ENCODE assay signal across 11 mouse cellular contexts in genomic region chr19:57181852-57182528, GRCm38 (mm10).
DNase-seq lines count a peak whose midpoint lies in the region; ATAC-seq lines count a peak whose summit lies in the region.
"Had no signal": no experiment of that assay in that cellular context is flagged by ENCODE, and none has a peak within 500 bp of the region (broad histone marks: within the 10 kb centered on the region; RNA-seq: fewer than 3 reads in every experiment).

No protein-coding gene starts in this region.

- H3K4me2 ChIP-seq in embryonic facial prominence, embryonic 15.5 days (replicated peaks): no peak overlapping the region
- H3K4me2 ChIP-seq in lung, embryonic 16.5 days (ENCODE audit: low read depth, low read length): no peak overlapping the region

- no peak overlapping the region for H3K4me3 ChIP-seq in embryonic facial prominence, embryonic 15.5 days (replicated peaks)
- no peak overlapping the region for H3K4me3 ChIP-seq in embryonic facial prominence, embryonic 10.5 days
- H3K4me3 ChIP-seq in lung, embryonic 16.5 days (ENCODE audit: low read length): no peak overlapping the region

- 81% methylated on average over 10 of the region's 10 CpGs for WGBS in embryonic facial prominence, embryonic 15.5 days
- WGBS in embryonic facial prominence, embryonic 10.5 days: 89% methylated on average over 10 of the region's 10 CpGs
- WGBS in lung, embryonic 16.5 days: 67% methylated on average over 10 of the region's 10 CpGs

- no peaks in the 10 kb centered on the region for H3K36me3 ChIP-seq in embryonic facial prominence, embryonic 15.5 days
- no peaks in the 10 kb centered on the region for H3K36me3 ChIP-seq in embryonic facial prominence, embryonic 10.5 days (replicated peaks)
- 0 out of 2 replicates have a peak, but pooled peaks cover 2% of the 10 kb centered on the region for H3K36me3 ChIP-seq in lung, embryonic 16.5 days (ENCODE audit: control insufficient read depth, insufficient read depth, low read length)
- H3K36me3 ChIP-seq: G1E had no signal

- no peaks in the 10 kb centered on the region for H3K9me3 ChIP-seq in embryonic facial prominence, embryonic 15.5 days (replicated peaks)
- H3K9me3 ChIP-seq in embryonic facial prominence, embryonic 10.5 days: no peaks in the 10 kb centered on the region
- no peaks in the 10 kb centered on the region for H3K9me3 ChIP-seq in lung, embryonic 16.5 days (ENCODE audit: control insufficient read depth, low read length)

- no peaks in the 10 kb centered on the region for H3K27me3 ChIP-seq in embryonic facial prominence, embryonic 15.5 days
- no peaks in the 10 kb centered on the region for H3K27me3 ChIP-seq in embryonic facial prominence, embryonic 10.5 days (replicated peaks; ENCODE audit: low read depth, poor library complexity, severe bottlenecking)
- H3K27me3 ChIP-seq in lung, embryonic 16.5 days (ENCODE audit: control insufficient read depth, insufficient read depth, low read depth, low read length): no peaks in the 10 kb centered on the region

- H3K4me1 ChIP-seq in embryonic facial prominence, embryonic 15.5 days: peaks cover 16% of the 10 kb centered on the region; the same call in 1 of the 2 replicates
- peaks cover 18% of the 10 kb centered on the region; the same call in 1 of the 2 replicates for H3K4me1 ChIP-seq in embryonic facial prominence, embryonic 10.5 days
- H3K4me1 ChIP-seq in lung, embryonic 16.5 days (replicated peaks; ENCODE audit: control insufficient read depth, insufficient read depth, low read length): peaks cover 40% of the 10 kb centered on the region

- no peak for ATAC-seq in embryonic facial prominence, embryonic 15.5 days (ENCODE audit: insufficient number of reproducible peaks, low FRiP score, low TSS enrichment, low read depth)
- ATAC-seq in lung, embryonic 16.5 days (ENCODE audit: low read depth): 0 out of 2 replicates have a peak, but pooled peaks have one; percentile 29
- ATAC-seq in monocyte, adult 5-6 weeks (replicated peaks; ENCODE audit: insufficient number of reproducible peaks, low FRiP score, low TSS enrichment, poor library complexity, severe bottlenecking): no peak

- 0 out of 2 replicates have a peak overlapping the region, but pooled peaks have one; percentile 30 for H3K27ac ChIP-seq in embryonic facial prominence, embryonic 15.5 days (replicated peaks)
- no peak overlapping the region for H3K27ac ChIP-seq in embryonic facial prominence, embryonic 10.5 days (replicated peaks)
- peak overlapping the region; percentile 54 for H3K27ac ChIP-seq in lung, embryonic 16.5 days (ENCODE audit: low read length)

- no peak overlapping the region for H3K9ac ChIP-seq in embryonic facial prominence, embryonic 15.5 days
- no peak overlapping the region for H3K9ac ChIP-seq in lung, embryonic 16.5 days (ENCODE audit: low read length)

- no peak for DNase-seq in embryonic facial prominence, embryonic 10.5 days (ENCODE audit: low spot score)
- DNase-seq in R1 (ENCODE audit: low read depth, low spot score): peak; percentile 39
- DNase-seq in kidney, postnatal 14 days: peak; percentile 81
- DNase-seq in retina, postnatal 1 day: no peak
- DNase-seq in embryo, embryonic 11 days: no peak
- DNase-seq: adrenal gland, adult 8-10 months; thymus, postnatal 4 days had no signal

Comparison
In these comparisons a context has a peak if more than half of its experiments do, and no peak if none do; other contexts are left out.
1. DNase-seq: peak in R1 (single experiment) and kidney, postnatal 14 days (single experiment); none in embryonic facial prominence, embryonic 10.5 days (single experiment), retina, postnatal 1 day (single experiment) and embryo, embryonic 11 days (single experiment).